Mouse (Mus musculus) layer of hippocampus, adult 2 months (tissue): ENCODE results near the gene Mapk6. TPM values are rescaled to one million over a fixed set of nuclear protein-coding genes. Genes with fewer than 3 reads are reported as not detected.

Experiments used
- DNase-seq, 2 experiments: peaks; one replicate each; pipeline ENCODE4 v3.0.0; 2022; ENCODE audit warnings: low spot score in 2 of 2
- H3K27ac ChIP-seq: fragments of 200-600 bp; 2 replicates; pipeline ENCODE4 v1.8.1; 2022
- H3K4me3 ChIP-seq: fragments of 200-600 bp; 2 replicates; pipeline ENCODE4 v1.8.1; 2022; ENCODE audit warnings: mild to moderate bottlenecking
- CTCF ChIP-seq: fragments of 200-600 bp; conservative IDR thresholded peaks from 2 replicates; pipeline ENCODE4 v1.8.1; 2022; ENCODE audit warnings: antibody characterized with exemption, mild to moderate bottlenecking, moderate library complexity
- total RNA-seq, 2 experiments: library from RNA; stranded (reverse); gene quantifications; 2 replicates each; pipeline ENCODE4 v1.2.3; 2021

Gene Mapk6
- total RNA-seq, 2 experiments from 2014 or later: 23.5 to 24.8 TPM

- Histone ChIP-seq H3K27ac (no peak overlapping the region), H3K4me3 (no peak overlapping the region)
- peak in 1 of 2 experiments; percentile 72 for DNase-seq
- peak; percentile 93 for TF ChIP-seq CTCF
Measured at GRCm38 (mm10) chr9:75361699-75362098, 48.1 kb downstream of the Mapk6 start.

GRCm38 (mm10) chr9:75357087-75357654 is 52.6 kb downstream of the Mapk6 start:
- Histone ChIP-seq H3K27ac (no peak overlapping the region), H3K4me3 (no peak overlapping the region)
- peak; percentile 41 to 70 for DNase-seq
- no peak for TF ChIP-seq CTCF

- no peak for TF ChIP-seq CTCF
Measured at GRCm38 (mm10) chr9:75355783-75356182, 54.0 kb downstream of the Mapk6 start.

GRCm38 (mm10) chr9:75353094-75353493 is 56.7 kb downstream of the Mapk6 start:
- no peak for DNase-seq
- Histone ChIP-seq H3K4me3 (no peak overlapping the region), H3K27ac (no peak overlapping the region)
- TF ChIP-seq CTCF: no peak

More at GRCm38 (mm10) chr9:75355783-75356182, 54.0 kb downstream of the Mapk6 start:
- H3K27ac ChIP-seq: no peak overlapping the region
- H3K4me3 ChIP-seq: no peak overlapping the region
- no peak for DNase-seq

GRCm38 (mm10) chr9:75348641-75349040 is 61.2 kb downstream of the Mapk6 start:
- DNase-seq: no peak
- H3K4me3 ChIP-seq: no peak overlapping the region
- no peak for TF ChIP-seq CTCF

GRCm38 (mm10) chr9:75348066-75348465 is 61.7 kb downstream of the Mapk6 start:
- no peak for DNase-seq
- Histone ChIP-seq H3K4me3 (no peak overlapping the region), H3K27ac (no peak overlapping the region)
- TF ChIP-seq CTCF: no peak

More at GRCm38 (mm10) chr9:75348641-75349040, 61.2 kb downstream of the Mapk6 start:
- H3K27ac ChIP-seq: no peak overlapping the region

GRCm38 (mm10) chr9:75347458-75347857 is 62.3 kb downstream of the Mapk6 start, which contains the start of gene Bcl2l10:
Bcl2l10 (plus strand) TSS chr9:75347758.
- no peak for TF ChIP-seq CTCF
- no peak for DNase-seq
- no peak within 1 kb of the TSS for H3K4me3 ChIP-seq
- H3K27ac ChIP-seq: no peak within 1 kb of the TSS

GRCm38 (mm10) chr9:75342433-75342832 is 67.4 kb downstream of the Mapk6 start:
- H3K4me3 ChIP-seq: no peak overlapping the region
- no peak for DNase-seq
- H3K27ac ChIP-seq: no peak overlapping the region
- TF ChIP-seq CTCF: no peak

GRCm38 (mm10) chr9:75338016-75338415 is 71.8 kb downstream of the Mapk6 start:
- Histone ChIP-seq H3K4me3 (no peak overlapping the region), H3K27ac (peak overlapping the region; percentile 62; the same call in 1 of the 2 replicates)
- DNase-seq: peak; percentile 72 to 86
- TF ChIP-seq CTCF: no peak

- H3K27ac ChIP-seq: no peak overlapping the region
- no peak overlapping the region for H3K4me3 ChIP-seq
- peak; percentile 38; the same call in 1 of the 2 replicates for TF ChIP-seq CTCF
- DNase-seq: no peak
Measured at GRCm38 (mm10) chr9:75334440-75334839, 75.4 kb downstream of the Mapk6 start.

GRCm38 (mm10) chr9:75330821-75331220 is 79.0 kb downstream of the Mapk6 start:
- 0 out of 2 replicates have a peak overlapping the region, but pooled peaks have one; percentile 32 for H3K27ac ChIP-seq

GRCm38 (mm10) chr9:75328047-75328446 is 81.8 kb downstream of the Mapk6 start:
- Histone ChIP-seq H3K4me3 (no peak overlapping the region), H3K27ac (no peak overlapping the region)
- TF ChIP-seq CTCF: no peak
- no peak for DNase-seq

More at GRCm38 (mm10) chr9:75330821-75331220, 79.0 kb downstream of the Mapk6 start:
- peak in 1 of 2 experiments; percentile 58 for DNase-seq
- no peak for TF ChIP-seq CTCF
- H3K4me3 ChIP-seq: no peak overlapping the region

- Histone ChIP-seq H3K4me3 (no peak overlapping the region), H3K27ac (peak overlapping the region; percentile 87)
- TF ChIP-seq CTCF: no peak
- DNase-seq: peak in 1 of 2 experiments; percentile 47
Measured at GRCm38 (mm10) chr9:75322099-75322885, 87.5 kb downstream of the Mapk6 start.
